Mouse (Mus musculus): ENCODE measurements around the gene Fam198a. TPM values are rescaled to one million over a fixed set of nuclear protein-coding genes. Genes with fewer than 3 reads are reported as not detected.

Fam198a gene
- polyA plus RNA-seq, 1 experiment: not detected

GRCm38 (mm10) chr9:121943628-121944027, 7.2 kb upstream of the Fam198a start:
- TF ChIP-seq POLR2A (IDR thresholded peaks at IDR 0.05; ENCODE audit: borderline replicate concordance, low read depth, low read length) (no peak), CTCF (IDR thresholded peaks at IDR 0.05; ENCODE audit: low read depth, low read length) (no peak)
- Histone ChIP-seq H3K27ac (ENCODE audit: insufficient read depth, low read depth, low read length) (no peak overlapping the region), H3K4me1 (ENCODE audit: control insufficient read depth, insufficient read depth, low read length) (no peaks in the 10 kb centered on the region), H3K4me3 (ENCODE audit: insufficient read depth, low read length) (no peak overlapping the region)

GRCm38 (mm10) chr9:121947784-121948183, 3.0 kb upstream of the Fam198a start:
- H3K4me3 ChIP-seq (ENCODE audit: insufficient read depth, low read length): no peak overlapping the region
- TF ChIP-seq POLR2A (IDR thresholded peaks at IDR 0.05; ENCODE audit: borderline replicate concordance, low read depth, low read length): no peak
- no peak for TF ChIP-seq CTCF (IDR thresholded peaks at IDR 0.05; ENCODE audit: low read depth, low read length)

GRCm38 (mm10) chr9:121948431-121948830, 2.4 kb upstream of the Fam198a start:
- TF ChIP-seq POLR2A (IDR thresholded peaks at IDR 0.05; ENCODE audit: borderline replicate concordance, low read depth, low read length): no peak
- no peak for TF ChIP-seq CTCF (IDR thresholded peaks at IDR 0.05; ENCODE audit: low read depth, low read length)
- H3K4me3 ChIP-seq (ENCODE audit: insufficient read depth, low read length): no peak overlapping the region
- no peak overlapping the region for H3K27ac ChIP-seq (ENCODE audit: insufficient read depth, low read depth, low read length)
- no peaks in the 10 kb centered on the region for H3K4me1 ChIP-seq (ENCODE audit: control insufficient read depth, insufficient read depth, low read length)

More at GRCm38 (mm10) chr9:121947784-121948183, 3.0 kb upstream of the Fam198a start:
- no peak overlapping the region for H3K27ac ChIP-seq (ENCODE audit: insufficient read depth, low read depth, low read length)
- H3K4me1 ChIP-seq (ENCODE audit: control insufficient read depth, insufficient read depth, low read length): no peaks in the 10 kb centered on the region

DNA sequence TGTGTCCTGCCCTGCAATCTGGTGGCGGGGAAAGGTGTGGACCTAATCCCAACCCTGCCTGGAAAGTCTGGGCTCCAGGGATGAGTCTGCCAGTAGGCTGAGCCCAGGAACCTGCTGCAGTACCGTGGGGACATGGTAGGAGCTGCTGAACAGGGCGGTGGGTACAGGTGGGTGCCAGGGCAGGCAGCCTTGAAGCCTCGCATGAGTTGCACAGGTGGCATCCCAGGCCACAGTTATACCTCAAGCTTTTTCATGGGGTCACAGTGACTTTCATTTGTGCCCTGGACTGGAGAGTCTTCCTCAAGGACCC, 281 bp downstream of the Fam198a start:
- Histone ChIP-seq H3K27ac (ENCODE audit: insufficient read depth, low read depth, low read length) (no peak overlapping the region), H3K4me3 (ENCODE audit: insufficient read depth, low read length) (no peak overlapping the region), H3K4me1 (ENCODE audit: control insufficient read depth, insufficient read depth, low read length) (no peaks in the 10 kb centered on the region)
- TF ChIP-seq POLR2A (IDR thresholded peaks at IDR 0.05; ENCODE audit: borderline replicate concordance, low read depth, low read length) (no peak), CTCF (IDR thresholded peaks at IDR 0.05; ENCODE audit: low read depth, low read length) (no peak)

DNA sequence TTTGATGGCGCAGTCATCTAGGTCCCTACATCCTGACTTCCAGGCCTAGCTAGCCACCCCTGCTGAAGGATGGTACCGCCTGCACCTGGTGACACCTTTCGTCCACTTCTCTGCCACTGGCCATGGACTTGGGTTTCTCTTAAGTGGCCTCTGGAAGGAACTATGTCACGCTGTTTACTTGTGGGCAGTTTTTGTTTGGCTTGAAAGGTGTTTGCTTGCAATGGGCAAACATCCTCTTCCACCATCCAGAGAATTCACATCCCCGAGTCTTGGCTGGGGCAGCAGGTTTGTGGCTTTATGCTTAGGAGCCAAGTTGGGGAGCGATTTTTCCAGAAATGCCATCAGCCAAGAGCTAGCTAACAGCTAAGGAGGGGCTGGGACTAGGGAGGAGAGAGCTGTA, 1.8 kb downstream of the Fam198a start:
- H3K27ac ChIP-seq (ENCODE audit: insufficient read depth, low read depth, low read length): no peak overlapping the region
- no peak for TF ChIP-seq POLR2A (IDR thresholded peaks at IDR 0.05; ENCODE audit: borderline replicate concordance, low read depth, low read length)
- no peak for TF ChIP-seq CTCF (IDR thresholded peaks at IDR 0.05; ENCODE audit: low read depth, low read length)

DNA sequence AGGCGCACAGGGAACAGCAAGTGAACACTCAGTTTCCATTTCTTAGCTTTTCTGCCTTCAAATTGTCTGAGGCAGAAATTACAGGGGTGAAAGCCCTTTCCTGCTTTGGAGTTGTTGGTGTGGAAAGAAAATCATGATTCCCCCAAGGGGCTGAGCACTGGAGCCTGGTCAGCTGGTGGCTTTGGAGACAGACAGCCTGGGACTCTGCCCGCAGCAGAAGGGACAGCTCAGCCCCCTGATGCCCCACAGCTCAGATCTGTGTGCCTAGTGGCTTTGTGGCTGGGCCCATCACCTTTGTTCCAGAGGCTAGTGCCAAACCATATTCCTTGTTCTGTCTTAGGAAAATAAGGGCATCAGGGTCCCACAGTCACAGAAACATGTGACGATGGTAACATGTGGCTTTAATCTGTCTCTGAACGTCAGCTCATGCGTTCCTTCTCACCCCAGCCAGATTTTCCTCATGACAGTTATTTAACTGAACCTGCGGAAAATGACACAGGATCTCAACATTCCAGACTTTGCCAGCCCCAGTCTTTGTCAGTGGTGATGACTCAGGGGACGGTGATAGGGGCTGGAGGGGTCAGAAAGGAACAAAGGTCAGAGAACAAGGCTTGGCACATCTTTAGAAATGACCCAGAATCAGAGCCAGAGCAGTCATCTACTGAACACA, 9.3 kb downstream of the Fam198a start:
- Histone ChIP-seq H3K4me3 (ENCODE audit: insufficient read depth, low read length) (no peak overlapping the region), H3K27ac (ENCODE audit: insufficient read depth, low read depth, low read length) (no peak overlapping the region), H3K4me1 (ENCODE audit: control insufficient read depth, insufficient read depth, low read length) (no peaks in the 10 kb centered on the region)
- TF ChIP-seq POLR2A (IDR thresholded peaks at IDR 0.05; ENCODE audit: borderline replicate concordance, low read depth, low read length) (no peak), CTCF (IDR thresholded peaks at IDR 0.05; ENCODE audit: low read depth, low read length) (no peak)

More for the DNA sequence above, 1.8 kb downstream of the Fam198a start:
- Histone ChIP-seq H3K4me1 (ENCODE audit: control insufficient read depth, insufficient read depth, low read length) (no peaks in the 10 kb centered on the region), H3K4me3 (ENCODE audit: insufficient read depth, low read length) (no peak overlapping the region)

- H3K4me1 ChIP-seq (ENCODE audit: control insufficient read depth, insufficient read depth, low read length): no peaks in the 10 kb centered on the region
Measured at GRCm38 (mm10) chr9:121964941-121965340, 14.2 kb downstream of the Fam198a start.

GRCm38 (mm10) chr9:121968258-121968657, 17.5 kb downstream of the Fam198a start:
- no peak overlapping the region for H3K27ac ChIP-seq (ENCODE audit: insufficient read depth, low read depth, low read length)
- H3K4me1 ChIP-seq (ENCODE audit: control insufficient read depth, insufficient read depth, low read length): no peaks in the 10 kb centered on the region
- no peak overlapping the region for H3K4me3 ChIP-seq (ENCODE audit: insufficient read depth, low read length)
- TF ChIP-seq POLR2A (IDR thresholded peaks at IDR 0.05; ENCODE audit: borderline replicate concordance, low read depth, low read length) (no peak), CTCF (IDR thresholded peaks at IDR 0.05; ENCODE audit: low read depth, low read length) (no peak)

More at GRCm38 (mm10) chr9:121964941-121965340, 14.2 kb downstream of the Fam198a start:
- Histone ChIP-seq H3K4me3 (ENCODE audit: insufficient read depth, low read length) (no peak overlapping the region), H3K27ac (ENCODE audit: insufficient read depth, low read depth, low read length) (no peak overlapping the region)
- no peak for TF ChIP-seq POLR2A (IDR thresholded peaks at IDR 0.05; ENCODE audit: borderline replicate concordance, low read depth, low read length)
- no peak for TF ChIP-seq CTCF (IDR thresholded peaks at IDR 0.05; ENCODE audit: low read depth, low read length)

DNA sequence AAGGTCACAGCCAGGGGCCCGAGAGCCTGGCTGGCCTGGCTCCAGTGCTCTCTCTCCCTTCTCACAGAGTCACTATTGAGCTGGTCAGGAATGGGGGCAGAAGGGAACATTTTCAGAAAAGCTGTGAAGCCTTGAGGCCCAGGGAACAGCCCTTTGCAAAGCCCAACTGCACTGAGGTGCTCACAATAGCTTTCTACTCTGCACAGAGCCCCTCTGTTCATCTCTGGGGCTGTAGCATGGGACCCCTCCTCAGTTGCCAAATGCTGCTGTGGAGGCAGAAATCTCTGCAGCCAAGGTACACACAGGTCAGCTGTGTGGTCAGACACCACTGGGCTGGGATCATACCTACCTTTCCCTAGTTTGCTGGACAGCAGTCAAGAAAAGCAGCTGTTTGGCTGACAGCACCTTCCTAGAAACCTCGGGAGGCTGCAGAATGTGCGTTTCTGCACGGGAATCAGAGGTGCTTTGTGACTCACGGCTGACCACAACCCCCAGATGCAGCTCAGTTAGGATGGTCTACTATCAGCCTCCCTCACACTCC, 19.1 kb downstream of the Fam198a start:
- Histone ChIP-seq H3K4me3 (ENCODE audit: insufficient read depth, low read length) (no peak overlapping the region), H3K4me1 (ENCODE audit: control insufficient read depth, insufficient read depth, low read length) (no peaks in the 10 kb centered on the region), H3K27ac (ENCODE audit: insufficient read depth, low read depth, low read length) (no peak overlapping the region)
- TF ChIP-seq POLR2A (IDR thresholded peaks at IDR 0.05; ENCODE audit: borderline replicate concordance, low read depth, low read length): no peak
- no peak for TF ChIP-seq CTCF (IDR thresholded peaks at IDR 0.05; ENCODE audit: low read depth, low read length)

GRCm38 (mm10) chr9:121973207-121973606, 22.4 kb downstream of the Fam198a start:
- Histone ChIP-seq H3K27ac (ENCODE audit: insufficient read depth, low read depth, low read length) (no peak overlapping the region), H3K4me1 (ENCODE audit: control insufficient read depth, insufficient read depth, low read length) (no peaks in the 10 kb centered on the region), H3K4me3 (ENCODE audit: insufficient read depth, low read length) (no peak overlapping the region)
- no peak for TF ChIP-seq POLR2A (IDR thresholded peaks at IDR 0.05; ENCODE audit: borderline replicate concordance, low read depth, low read length)
- no peak for TF ChIP-seq CTCF (IDR thresholded peaks at IDR 0.05; ENCODE audit: low read depth, low read length)
